Mouse (Mus musculus): ENCODE data around the gene Tsga10. TPM values are rescaled to one million over a fixed set of nuclear protein-coding genes. Genes with fewer than 3 reads are reported as not detected.
A peak's percentile ranks its signal among the peaks of the same experiment; 100 is the strongest.

The Tsga10 gene
- polyA plus RNA-seq (2014; fragmentation: Nextera tagmentation; extraction: Ambion mirVana) = 14.4 and 14.9 TPM in 2 replicates

DNA sequence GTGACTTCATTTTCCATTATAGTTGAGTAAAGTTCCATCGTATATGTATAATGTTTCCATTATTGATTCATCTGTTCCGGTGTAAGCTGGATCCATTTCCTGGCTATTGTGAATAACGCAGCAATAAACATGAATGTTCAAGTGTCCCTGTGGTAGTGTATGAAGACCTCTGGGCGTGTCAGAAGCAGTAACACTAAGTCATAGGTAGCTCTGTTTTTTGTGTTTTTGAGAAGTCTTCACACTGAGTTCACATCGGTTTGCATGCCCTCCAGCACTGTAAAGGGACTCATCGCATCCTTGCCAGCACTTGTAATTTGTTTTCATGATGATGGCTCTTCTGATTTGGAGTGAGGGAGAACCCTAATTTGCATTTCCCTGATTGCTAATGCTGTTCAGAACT is at the start of gene Tsga10:
TSS of gene Tsga10 (minus strand) at position 144 of the 400 bp plus-strand sequence.
- 82% methylated on average over 6 of the region's 6 CpGs for WGBS
- no peaks in the 10 kb centered on the region for H3K27me3 ChIP-seq (ENCODE audit: control insufficient read depth, insufficient read depth, low read length)
- no peaks in the 10 kb centered on the region for H3K4me1 ChIP-seq (replicated peaks; ENCODE audit: control insufficient read depth, insufficient read depth, low read length)
- no peaks in the 10 kb centered on the region for H3K36me3 ChIP-seq (replicated peaks; ENCODE audit: control insufficient read depth, insufficient read depth)
- H3K9ac ChIP-seq = peak within 1 kb of the TSS; percentile 68
- ATAC-seq (ENCODE audit: low FRiP score) = no peak
- peak within 1 kb of the TSS; percentile 61 for H3K4me2 ChIP-seq (replicated peaks)
- no peaks in the 10 kb centered on the region for H3K9me3 ChIP-seq (ENCODE audit: control insufficient read depth, low read length)
- H3K27ac ChIP-seq = peak within 1 kb of the TSS; percentile 89
- H3K4me3 ChIP-seq (replicated peaks; ENCODE audit: low read length) = peak within 1 kb of the TSS; percentile 51
- DNase-seq (ENCODE audit: low spot score) = no peak

- Histone ChIP-seq H3K9me3 (ENCODE audit: control insufficient read depth, low read length) (no peaks in the 10 kb centered on the region), H3K4me3 (replicated peaks; ENCODE audit: low read length) (no peak overlapping the region), H3K27me3 (ENCODE audit: control insufficient read depth, insufficient read depth, low read length) (no peaks in the 10 kb centered on the region), H3K4me2 (replicated peaks) (no peak overlapping the region), H3K36me3 (replicated peaks; ENCODE audit: control insufficient read depth, insufficient read depth) (no peaks in the 10 kb centered on the region), H3K9ac (no peak overlapping the region), H3K4me1 (replicated peaks; ENCODE audit: control insufficient read depth, insufficient read depth, low read length) (no peaks in the 10 kb centered on the region), H3K27ac (no peak overlapping the region)
- DNase-seq (ENCODE audit: low spot score) (no peak), ATAC-seq (ENCODE audit: low FRiP score) (no peak)
- WGBS = 81% methylated on average over 2 of the region's 2 CpGs
These were observed 46.5 kb upstream of the Tsga10 start for GRCm38 (mm10) chr1:37912751-37913150.

DNA sequence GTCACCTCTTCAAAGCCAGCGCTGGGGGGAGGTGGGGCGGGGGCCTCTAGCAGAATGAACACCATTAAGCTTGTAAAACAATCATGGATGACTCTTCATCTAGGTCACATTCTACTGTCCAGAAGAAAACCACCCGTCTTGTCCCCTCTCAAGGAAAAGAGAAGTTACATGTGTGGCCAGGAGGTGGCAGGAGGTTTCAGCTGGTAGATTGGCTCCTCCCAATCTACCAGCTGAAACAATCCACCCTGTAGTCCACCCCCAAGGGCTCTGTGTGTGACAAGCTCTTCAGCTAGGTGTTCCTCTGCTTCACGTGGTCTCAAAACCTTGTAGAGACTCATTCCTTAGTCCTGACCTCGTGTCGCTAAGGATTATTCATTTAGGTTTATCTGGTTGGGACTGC is 36.9 kb upstream of the Tsga10 start:
- no peak for ATAC-seq (ENCODE audit: low FRiP score)
- no peaks in the 10 kb centered on the region for H3K4me1 ChIP-seq (replicated peaks; ENCODE audit: control insufficient read depth, insufficient read depth, low read length)
- 42% methylated on average over 6 of the region's 6 CpGs for WGBS

GRCm38 (mm10) chr1:37900288-37900687 is 34.1 kb upstream of the Tsga10 start:
- peaks cover 46% of the 10 kb centered on the region for H3K36me3 ChIP-seq (replicated peaks; ENCODE audit: control insufficient read depth, insufficient read depth)
- H3K9ac ChIP-seq = no peak overlapping the region
- H3K27me3 ChIP-seq (ENCODE audit: control insufficient read depth, insufficient read depth, low read length) = no peaks in the 10 kb centered on the region
- WGBS = 59% methylated on average over 6 of the region's 6 CpGs
- H3K4me2 ChIP-seq (replicated peaks) = no peak overlapping the region
- no peak overlapping the region for H3K27ac ChIP-seq
- H3K4me1 ChIP-seq (replicated peaks; ENCODE audit: control insufficient read depth, insufficient read depth, low read length) = no peaks in the 10 kb centered on the region
- H3K9me3 ChIP-seq (ENCODE audit: control insufficient read depth, low read length) = no peaks in the 10 kb centered on the region
- DNase-seq (ENCODE audit: low spot score) (no peak), ATAC-seq (ENCODE audit: low FRiP score) (no peak)
- no peak overlapping the region for H3K4me3 ChIP-seq (replicated peaks; ENCODE audit: low read length)

More for the DNA sequence above, 36.9 kb upstream of the Tsga10 start:
- no peaks in the 10 kb centered on the region for H3K9me3 ChIP-seq (ENCODE audit: control insufficient read depth, low read length)
- no peak for DNase-seq (ENCODE audit: low spot score)
- no peaks in the 10 kb centered on the region for H3K27me3 ChIP-seq (ENCODE audit: control insufficient read depth, insufficient read depth, low read length)
- no peak overlapping the region for H3K4me2 ChIP-seq (replicated peaks)
- H3K4me3 ChIP-seq (replicated peaks; ENCODE audit: low read length) = no peak overlapping the region
- peaks cover 20% of the 10 kb centered on the region for H3K36me3 ChIP-seq (replicated peaks; ENCODE audit: control insufficient read depth, insufficient read depth)
- H3K27ac ChIP-seq = no peak overlapping the region
- no peak overlapping the region for H3K9ac ChIP-seq

DNA sequence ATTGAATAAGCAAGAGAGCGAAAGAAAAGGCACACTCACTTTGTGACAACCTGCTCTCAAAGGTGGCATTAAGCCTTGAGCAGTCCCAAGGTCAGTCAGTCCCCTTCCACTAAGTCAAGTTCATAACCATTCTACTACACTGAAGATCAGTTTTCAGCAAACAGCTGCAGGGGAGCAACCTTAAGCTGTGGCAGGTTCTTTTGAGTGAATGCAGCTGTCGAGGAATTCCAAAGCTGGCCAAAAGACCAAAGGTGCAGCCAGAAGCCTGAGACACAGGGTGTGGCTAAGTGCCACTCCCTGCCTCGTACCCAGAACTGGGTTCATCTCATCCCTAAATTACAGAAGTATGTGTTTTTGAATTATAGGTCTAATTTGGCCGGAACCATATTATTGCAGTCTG is 33.6 kb upstream of the Tsga10 start:
- H3K27ac ChIP-seq = no peak overlapping the region
- 88% methylated on average over 4 of the region's 4 CpGs for WGBS
- no peaks in the 10 kb centered on the region for H3K9me3 ChIP-seq (ENCODE audit: control insufficient read depth, low read length)
- no peak overlapping the region for H3K4me2 ChIP-seq (replicated peaks)
- H3K9ac ChIP-seq = no peak overlapping the region
- DNase-seq (ENCODE audit: low spot score) = no peak
- no peak for ATAC-seq (ENCODE audit: low FRiP score)
- H3K36me3 ChIP-seq (replicated peaks; ENCODE audit: control insufficient read depth, insufficient read depth) = peaks cover 51% of the 10 kb centered on the region
- H3K27me3 ChIP-seq (ENCODE audit: control insufficient read depth, insufficient read depth, low read length) = no peaks in the 10 kb centered on the region
- no peaks in the 10 kb centered on the region for H3K4me1 ChIP-seq (replicated peaks; ENCODE audit: control insufficient read depth, insufficient read depth, low read length)
- no peak overlapping the region for H3K4me3 ChIP-seq (replicated peaks; ENCODE audit: low read length)

DNA sequence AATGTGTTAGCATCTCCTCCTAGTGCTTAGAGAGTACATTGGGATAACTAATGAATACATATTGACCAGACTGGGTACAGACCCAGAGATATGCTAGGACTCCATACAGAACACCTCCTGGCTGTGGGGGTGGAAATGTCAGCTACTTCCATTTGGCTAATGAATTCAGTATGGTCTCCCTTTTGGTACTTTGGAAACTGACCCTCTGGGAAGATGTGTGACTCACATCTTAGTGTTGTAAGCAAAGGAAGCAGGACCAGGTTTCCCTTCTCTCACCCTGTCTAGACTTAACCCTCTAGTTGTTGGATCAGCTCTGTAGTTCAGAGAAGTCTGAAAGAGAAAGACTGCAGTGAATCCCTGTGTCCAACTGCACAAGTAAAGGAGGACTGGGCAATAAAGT is 28.4 kb upstream of the Tsga10 start:
- H3K4me3 ChIP-seq (replicated peaks; ENCODE audit: low read length) = no peak overlapping the region
- H3K4me2 ChIP-seq (replicated peaks) = no peak overlapping the region
- no peak overlapping the region for H3K9ac ChIP-seq
- no peaks in the 10 kb centered on the region for H3K27me3 ChIP-seq (ENCODE audit: control insufficient read depth, insufficient read depth, low read length)
- no peaks in the 10 kb centered on the region for H3K9me3 ChIP-seq (ENCODE audit: control insufficient read depth, low read length)
- ATAC-seq (ENCODE audit: low FRiP score) = no peak
- no peak overlapping the region for H3K27ac ChIP-seq
- H3K4me1 ChIP-seq (replicated peaks; ENCODE audit: control insufficient read depth, insufficient read depth, low read length) = peaks cover 11% of the 10 kb centered on the region
- peaks cover 56% of the 10 kb centered on the region for H3K36me3 ChIP-seq (replicated peaks; ENCODE audit: control insufficient read depth, insufficient read depth)
- no peak for DNase-seq (ENCODE audit: low spot score)

DNA sequence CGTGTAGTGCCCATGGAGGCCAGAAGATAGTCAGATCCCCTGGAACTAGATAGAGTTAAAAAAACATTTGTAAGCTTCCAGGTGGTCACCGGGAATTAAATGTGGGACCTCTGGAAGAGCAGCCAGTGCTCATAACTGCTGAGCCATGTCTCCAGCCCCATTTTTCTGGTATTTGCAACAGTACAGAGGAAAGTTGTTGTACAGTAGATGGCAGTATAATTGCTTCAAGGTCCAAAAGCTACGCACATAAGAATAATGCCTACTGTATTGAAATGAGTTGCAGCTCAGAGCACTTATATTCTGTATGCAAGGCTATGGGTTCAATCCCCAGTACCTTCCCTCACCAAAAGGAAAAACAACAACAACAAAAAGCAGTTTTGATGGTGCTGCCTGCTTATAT is 25.2 kb upstream of the Tsga10 start:
- Histone ChIP-seq H3K9ac (no peak overlapping the region), H3K4me1 (replicated peaks; ENCODE audit: control insufficient read depth, insufficient read depth, low read length) (peaks cover 17% of the 10 kb centered on the region), H3K4me3 (replicated peaks; ENCODE audit: low read length) (peak overlapping the region; percentile 60), H3K27me3 (ENCODE audit: control insufficient read depth, insufficient read depth, low read length) (no peaks in the 10 kb centered on the region), H3K9me3 (ENCODE audit: control insufficient read depth, low read length) (no peaks in the 10 kb centered on the region), H3K36me3 (replicated peaks; ENCODE audit: control insufficient read depth, insufficient read depth) (peaks cover 28% of the 10 kb centered on the region), H3K4me2 (replicated peaks) (peak overlapping the region; percentile 86), H3K27ac (no peak overlapping the region)
- DNase-seq (ENCODE audit: low spot score) (peak; percentile 34), ATAC-seq (ENCODE audit: low FRiP score) (no peak)
- 73% methylated on average over 3 of the region's 3 CpGs for WGBS

DNA sequence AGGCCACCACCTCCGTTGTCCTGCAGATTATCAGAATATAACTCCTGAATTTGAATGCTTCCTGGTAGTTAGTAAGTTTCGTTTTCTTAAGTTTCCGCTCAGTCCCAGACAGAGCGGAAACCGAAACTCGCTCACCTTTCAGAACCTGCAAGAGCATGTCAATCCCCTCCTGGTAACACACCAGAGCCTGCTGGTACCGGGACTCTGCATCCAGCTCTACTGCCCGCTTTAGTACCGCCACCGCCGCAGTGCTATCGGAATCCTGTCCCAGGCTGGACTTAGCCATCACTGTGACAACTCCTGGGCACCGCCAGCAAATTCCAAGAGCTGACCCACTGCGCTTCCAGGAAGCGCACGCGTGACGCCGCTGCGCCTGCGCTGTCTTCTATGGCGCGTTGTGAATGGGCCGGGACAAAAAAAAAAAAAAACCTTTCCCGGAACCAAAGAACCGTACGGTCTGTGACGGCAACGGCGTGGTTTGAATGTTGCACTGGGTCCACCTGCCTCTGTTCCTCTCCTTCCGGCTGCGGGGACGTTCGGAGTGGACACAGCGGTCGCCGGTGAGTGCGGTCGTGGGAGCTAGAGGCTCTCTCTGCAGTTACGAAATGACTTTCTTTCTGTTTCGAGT is 23.9 kb upstream of the Tsga10 start, which contains the start of the genes Mitd1 and Mrpl30:
TSS of gene Mitd1 (minus strand) at position 387 of the 628 bp plus-strand sequence.
TSS of gene Mrpl30 (plus strand) at position 453 of the 628 bp plus-strand sequence.
- under 1% methylated on average over 41 of the region's 41 CpGs for whole genome bisulfite sequencing
- ATAC-seq (ENCODE audit: low FRiP score) = peak; percentile 93

GRCm38 (mm10) chr1:37889206-37889605 is 23.0 kb upstream of the Tsga10 start:
- no peaks in the 10 kb centered on the region for H3K27me3 ChIP-seq (ENCODE audit: control insufficient read depth, insufficient read depth, low read length)
- WGBS = 84% methylated on average over 7 of the region's 7 CpGs
- peak overlapping the region; percentile 60 for H3K4me3 ChIP-seq (replicated peaks; ENCODE audit: low read length)
- DNase-seq (ENCODE audit: low spot score) (no peak), ATAC-seq (ENCODE audit: low FRiP score) (no peak)
- H3K4me1 ChIP-seq (replicated peaks; ENCODE audit: control insufficient read depth, insufficient read depth, low read length) = peaks cover 17% of the 10 kb centered on the region
- no peaks in the 10 kb centered on the region for H3K9me3 ChIP-seq (ENCODE audit: control insufficient read depth, low read length)
- peaks cover 6% of the 10 kb centered on the region for H3K36me3 ChIP-seq (replicated peaks; ENCODE audit: control insufficient read depth, insufficient read depth)
- peak overlapping the region; percentile 86 for H3K4me2 ChIP-seq (replicated peaks)
- peak overlapping the region; percentile 77 for H3K9ac ChIP-seq
- H3K27ac ChIP-seq = no peak overlapping the region

More for the DNA sequence above, 23.9 kb upstream of the Tsga10 start, which contains the start of the genes Mitd1 and Mrpl30:
- Histone ChIP-seq H3K9me3 (ENCODE audit: control insufficient read depth, low read length) (no peaks in the 10 kb centered on the region), H3K27ac (no peak within 1 kb of the TSS), H3K36me3 (replicated peaks; ENCODE audit: control insufficient read depth, insufficient read depth) (peaks cover 15% of the 10 kb centered on the region), H3K27me3 (ENCODE audit: control insufficient read depth, insufficient read depth, low read length) (no peaks in the 10 kb centered on the region), H3K4me3 (replicated peaks; ENCODE audit: low read length) (peak within 1 kb of the TSS; percentile 60), H3K4me1 (replicated peaks; ENCODE audit: control insufficient read depth, insufficient read depth, low read length) (peaks cover 17% of the 10 kb centered on the region), H3K4me2 (replicated peaks) (peak within 1 kb of the TSS; percentile 86), H3K9ac (peak within 1 kb of the TSS; percentile 77)
- peak; percentile 96 for DNase-seq (ENCODE audit: low spot score)

All from hindbrain, embryonic 14.5 days (tissue).